Mouse (Mus musculus) liver, embryonic 14.5 days (tissue): Measurements from ENCODE around the gene Nlrp4a.
"Not testable (repeated sequence)": the region's sequence is repeated elsewhere in the genome, so short reads cannot be mapped to it uniquely, and the experiment has no call there.

Experiments
- CTCF ChIP-seq: IDR thresholded peaks from 2 replicates; pipeline ENCODE4 v1.5.1; 2016; ENCODE audit warnings: antibody characterized with exemption, low read depth, control low read depth
- EP300 ChIP-seq: IDR thresholded peaks from 2 replicates; pipeline ENCODE4 v1.6.1; 2016; ENCODE audit warnings: antibody characterized with exemption, low read depth

DNA sequence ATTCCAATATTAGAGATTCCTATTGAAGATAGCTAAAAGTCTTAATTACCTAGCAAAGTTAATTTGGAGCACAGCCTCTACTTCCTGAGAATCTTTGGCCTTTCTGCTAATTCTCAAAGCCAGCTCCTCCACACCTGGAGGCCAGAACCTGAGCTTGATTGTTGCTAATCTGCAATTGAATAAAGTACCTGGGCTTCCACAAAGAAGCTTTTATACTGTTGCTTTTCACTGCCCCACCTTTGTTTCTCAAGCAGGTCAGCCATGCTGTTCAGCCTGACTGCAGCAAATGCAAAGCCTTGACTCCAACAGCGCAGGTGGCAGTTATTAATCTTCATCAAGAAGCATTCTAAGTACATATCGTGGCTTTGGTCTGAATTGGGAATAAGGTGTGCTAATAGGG lies 43.8 kb upstream of the Nlrp4a start:
- not testable (repeated sequence) for TF ChIP-seq CTCF, EP300
